Mouse (Mus musculus) bone marrow macrophage, adult 2 months (primary cell): ENCODE data around the gene Ehbp1.

Experiments used
- CTCF ChIP-seq: IDR thresholded peaks from 2 replicates; pipeline ENCODE4 v1.5.1; 2012; ENCODE audit warnings: low read depth, mild to moderate bottlenecking, low read length, moderate library complexity
- POLR2A ChIP-seq: IDR thresholded peaks from 2 replicates; pipeline ENCODE4 v1.6.1; 2012; ENCODE audit warnings: mild to moderate bottlenecking, low read depth, low read length, borderline replicate concordance

- TF ChIP-seq CTCF (no peak), POLR2A (no peak)
Measured at GRCm38 (mm10) chr11:22002062-22002782, 339.9 kb downstream of the Ehbp1 start.
